Mouse (Mus musculus) gastrocnemius, postnatal 25 days (tissue): ENCODE results near the gene Aimp1. TPM values are rescaled to one million over a fixed set of nuclear protein-coding genes. Genes with fewer than 3 reads are reported as not detected.

Experiments used
- total RNA-seq, 2 experiments: library from RNA; stranded (reverse); gene quantifications; 1 replicate in 1 of 2; 2 replicates in 1 of 2; pipeline ENCODE4 v1.2.3; 2021

Gene Aimp1
- total RNA-seq, 2 experiments from 2014 or later = 75.5 to 77.7 TPM

Other genes starting within 250 kb of the Aimp1 start
- gene Gimd1, start 54.5 kb downstream of the Aimp1 start, total RNA-seq = not detected
- gene Tbck, start 226 bp downstream of the Aimp1 start, total RNA-seq = 1 to 10 TPM; 8.2 to 8.9 TPM